Mouse (Mus musculus): ENCODE results near the gene Lce1d. TPM values are rescaled to one million over a fixed set of nuclear protein-coding genes. Genes with fewer than 3 reads are reported as not detected.

Lce1d gene
- not detected for polyA plus RNA-seq (2014; fragmentation: Illumina TruSeq; extraction: RNeasy Lipid Tissue Mini Kit (QIAGEN cat#74804); ENCODE audit: insufficient read depth, low read depth, low replicate concordance)

GRCm38 (mm10) chr3:92687110-92687509 lies at the start of gene Lce1d:
TSS of gene Lce1d (minus strand) at chr3:92687210.

GRCm38 (mm10) chr3:92720250-92720649 lies 33.2 kb upstream of the Lce1d start, which contains the start of gene Lce1f:
TSS of gene Lce1f (minus strand) at chr3:92720350.

GRCm38 (mm10) chr3:92708974-92709373 lies 22.0 kb upstream of the Lce1d start, which contains the start of gene Lce1e:
TSS of gene Lce1e (minus strand) at chr3:92709074.

GRCm38 (mm10) chr3:92678947-92679346 lies 8.1 kb downstream of the Lce1d start, which contains the start of gene Lce1c:
TSS of gene Lce1c (plus strand) at chr3:92679247.

GRCm38 (mm10) chr3:92670215-92670614 lies 16.8 kb downstream of the Lce1d start, which contains the start of gene Lce1a2:
TSS of gene Lce1a2 (minus strand) at chr3:92670315.

GRCm38 (mm10) chr3:92656826-92657225 lies 30.2 kb downstream of the Lce1d start, which contains the start of gene Lce1b:
TSS of gene Lce1b (minus strand) at chr3:92656926.

GRCm38 (mm10) chr3:92648207-92648606 lies 38.8 kb downstream of the Lce1d start, which contains the start of gene Lce1a1:
TSS of gene Lce1a1 (minus strand) at chr3:92648307.

Other genes starting within 250 kb of the Lce1d start
- not detected for gene Sprr1b, start 248.4 kb downstream of the Lce1d start, polyA plus RNA-seq (2014; fragmentation: Illumina TruSeq; extraction: RNeasy Lipid Tissue Mini Kit (QIAGEN cat#74804); ENCODE audit: insufficient read depth, low read depth, low replicate concordance)
- gene Sprr3, start 228.5 kb downstream of the Lce1d start, polyA plus RNA-seq (2014; fragmentation: Illumina TruSeq; extraction: RNeasy Lipid Tissue Mini Kit (QIAGEN cat#74804); ENCODE audit: insufficient read depth, low read depth, low replicate concordance): not detected
- 3.2 TPM for gene Sprr1a, start 201.3 kb downstream of the Lce1d start, polyA plus RNA-seq (2014; fragmentation: Illumina TruSeq; extraction: RNeasy Lipid Tissue Mini Kit (QIAGEN cat#74804); ENCODE audit: insufficient read depth, low read depth, low replicate concordance)
- not detected for gene Sprr4, start 186.7 kb downstream of the Lce1d start, polyA plus RNA-seq (2014; fragmentation: Illumina TruSeq; extraction: RNeasy Lipid Tissue Mini Kit (QIAGEN cat#74804); ENCODE audit: insufficient read depth, low read depth, low replicate concordance)
- gene 2310046K23Rik, start 152.7 kb downstream of the Lce1d start, polyA plus RNA-seq (2014; fragmentation: Illumina TruSeq; extraction: RNeasy Lipid Tissue Mini Kit (QIAGEN cat#74804); ENCODE audit: insufficient read depth, low read depth, low replicate concordance): not detected
- gene Ivl, start 113.5 kb downstream of the Lce1d start, polyA plus RNA-seq (2014; fragmentation: Illumina TruSeq; extraction: RNeasy Lipid Tissue Mini Kit (QIAGEN cat#74804); ENCODE audit: insufficient read depth, low read depth, low replicate concordance): 0.97 TPM
- gene Smcp, start 98.2 kb downstream of the Lce1d start, polyA plus RNA-seq (2014; fragmentation: Illumina TruSeq; extraction: RNeasy Lipid Tissue Mini Kit (QIAGEN cat#74804); ENCODE audit: insufficient read depth, low read depth, low replicate concordance): not detected
- not detected for gene 2210017I01Rik, start 79.7 kb downstream of the Lce1d start, polyA plus RNA-seq (2014; fragmentation: Illumina TruSeq; extraction: RNeasy Lipid Tissue Mini Kit (QIAGEN cat#74804); ENCODE audit: insufficient read depth, low read depth, low replicate concordance)
- gene Lce6a, start 65.5 kb downstream of the Lce1d start, polyA plus RNA-seq (2014; fragmentation: Illumina TruSeq; extraction: RNeasy Lipid Tissue Mini Kit (QIAGEN cat#74804); ENCODE audit: insufficient read depth, low read depth, low replicate concordance): not detected
- gene Lce1a1, start 38.9 kb downstream of the Lce1d start, polyA plus RNA-seq (2014; fragmentation: Illumina TruSeq; extraction: RNeasy Lipid Tissue Mini Kit (QIAGEN cat#74804); ENCODE audit: insufficient read depth, low read depth, low replicate concordance): not detected
- not detected for gene Lce1b, start 30.3 kb downstream of the Lce1d start, polyA plus RNA-seq (2014; fragmentation: Illumina TruSeq; extraction: RNeasy Lipid Tissue Mini Kit (QIAGEN cat#74804); ENCODE audit: insufficient read depth, low read depth, low replicate concordance)
- gene Lce1a2, start 16.9 kb downstream of the Lce1d start, polyA plus RNA-seq (2014; fragmentation: Illumina TruSeq; extraction: RNeasy Lipid Tissue Mini Kit (QIAGEN cat#74804); ENCODE audit: insufficient read depth, low read depth, low replicate concordance): not detected
- gene Lce1c, start 8.0 kb downstream of the Lce1d start, polyA plus RNA-seq (2014; fragmentation: Illumina TruSeq; extraction: RNeasy Lipid Tissue Mini Kit (QIAGEN cat#74804); ENCODE audit: insufficient read depth, low read depth, low replicate concordance): not detected
- gene Lce1e, start 21.9 kb upstream of the Lce1d start, polyA plus RNA-seq (2014; fragmentation: Illumina TruSeq; extraction: RNeasy Lipid Tissue Mini Kit (QIAGEN cat#74804); ENCODE audit: insufficient read depth, low read depth, low replicate concordance): not detected
- not detected for gene Lce1f, start 33.1 kb upstream of the Lce1d start, polyA plus RNA-seq (2014; fragmentation: Illumina TruSeq; extraction: RNeasy Lipid Tissue Mini Kit (QIAGEN cat#74804); ENCODE audit: insufficient read depth, low read depth, low replicate concordance)
- not detected for gene Gm38119, start 51.9 kb upstream of the Lce1d start, polyA plus RNA-seq (2014; fragmentation: Illumina TruSeq; extraction: RNeasy Lipid Tissue Mini Kit (QIAGEN cat#74804); ENCODE audit: insufficient read depth, low read depth, low replicate concordance)
- gene Lce1g, start 65.1 kb upstream of the Lce1d start, polyA plus RNA-seq (2014; fragmentation: Illumina TruSeq; extraction: RNeasy Lipid Tissue Mini Kit (QIAGEN cat#74804); ENCODE audit: insufficient read depth, low read depth, low replicate concordance): not detected
- gene Lce1h, start 77.9 kb upstream of the Lce1d start, polyA plus RNA-seq (2014; fragmentation: Illumina TruSeq; extraction: RNeasy Lipid Tissue Mini Kit (QIAGEN cat#74804); ENCODE audit: insufficient read depth, low read depth, low replicate concordance): not detected
- gene Lce1i, start 91.7 kb upstream of the Lce1d start, polyA plus RNA-seq (2014; fragmentation: Illumina TruSeq; extraction: RNeasy Lipid Tissue Mini Kit (QIAGEN cat#74804); ENCODE audit: insufficient read depth, low read depth, low replicate concordance): not detected
- not detected for gene Lce1j, start 103.3 kb upstream of the Lce1d start, polyA plus RNA-seq (2014; fragmentation: Illumina TruSeq; extraction: RNeasy Lipid Tissue Mini Kit (QIAGEN cat#74804); ENCODE audit: insufficient read depth, low read depth, low replicate concordance)
- gene Lce1k, start 120.7 kb upstream of the Lce1d start, polyA plus RNA-seq (2014; fragmentation: Illumina TruSeq; extraction: RNeasy Lipid Tissue Mini Kit (QIAGEN cat#74804); ENCODE audit: insufficient read depth, low read depth, low replicate concordance): not detected
- gene Kprp, start 140.0 kb upstream of the Lce1d start, polyA plus RNA-seq (2014; fragmentation: Illumina TruSeq; extraction: RNeasy Lipid Tissue Mini Kit (QIAGEN cat#74804); ENCODE audit: insufficient read depth, low read depth, low replicate concordance): not detected
- not detected for gene Lce1l, start 164.1 kb upstream of the Lce1d start, polyA plus RNA-seq (2014; fragmentation: Illumina TruSeq; extraction: RNeasy Lipid Tissue Mini Kit (QIAGEN cat#74804); ENCODE audit: insufficient read depth, low read depth, low replicate concordance)
- not detected for gene 2310050C09Rik, start 183.0 kb upstream of the Lce1d start, polyA plus RNA-seq (2014; fragmentation: Illumina TruSeq; extraction: RNeasy Lipid Tissue Mini Kit (QIAGEN cat#74804); ENCODE audit: insufficient read depth, low read depth, low replicate concordance)
- not detected for gene Lce3a, start 239.0 kb upstream of the Lce1d start, polyA plus RNA-seq (2014; fragmentation: Illumina TruSeq; extraction: RNeasy Lipid Tissue Mini Kit (QIAGEN cat#74804); ENCODE audit: insufficient read depth, low read depth, low replicate concordance)
- gene Lce3b, start 245.8 kb upstream of the Lce1d start, polyA plus RNA-seq (2014; fragmentation: Illumina TruSeq; extraction: RNeasy Lipid Tissue Mini Kit (QIAGEN cat#74804); ENCODE audit: insufficient read depth, low read depth, low replicate concordance): not detected

Data from lung, adult 10 weeks (tissue).